Mouse (Mus musculus): ENCODE results near the gene Prmt8. TPM values are rescaled to one million over a fixed set of nuclear protein-coding genes. Genes with fewer than 3 reads are reported as not detected.

The Prmt8 gene
- total RNA-seq, 1 experiment from 2014 or later: not detected

GRCm38 (mm10) chr6:127751499-127751898, 17.8 kb downstream of the Prmt8 start:
- no peak for ATAC-seq (replicated peaks in 1 of 2; ENCODE audit: insufficient read depth in 1 of 2, low FRiP score in 2 of 2, low TSS enrichment in 1 of 2, low read depth in 1 of 2, poor library complexity in 2 of 2, severe bottlenecking in 2 of 2)

- no peak for ATAC-seq (replicated peaks in 1 of 2; ENCODE audit: insufficient read depth in 1 of 2, low FRiP score in 2 of 2, low TSS enrichment in 1 of 2, low read depth in 1 of 2, poor library complexity in 2 of 2, severe bottlenecking in 2 of 2)
These were observed 20.5 kb downstream of the Prmt8 start for GRCm38 (mm10) chr6:127748793-127749192.

DNA sequence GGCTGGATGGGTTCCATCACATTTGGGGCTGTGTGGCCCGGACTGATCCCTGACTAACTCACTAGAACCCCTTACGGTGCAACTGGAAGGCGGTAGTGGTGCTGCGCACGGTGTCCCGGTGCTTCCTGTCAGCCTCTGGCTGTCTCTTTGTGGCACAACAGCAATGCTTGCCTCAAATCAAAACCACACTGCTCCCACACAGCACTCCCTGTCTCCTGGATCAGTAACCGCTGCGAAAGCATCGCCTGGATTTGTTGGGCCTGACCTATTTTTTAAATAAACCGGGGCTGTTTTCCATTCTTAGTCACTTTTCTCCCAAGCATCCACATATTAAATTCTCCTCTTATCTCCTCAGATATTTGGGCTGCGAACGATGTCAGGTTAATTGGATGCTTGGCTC, 27.0 kb downstream of the Prmt8 start:
- ATAC-seq (replicated peaks in 1 of 2; ENCODE audit: insufficient read depth in 1 of 2, low FRiP score in 2 of 2, low TSS enrichment in 1 of 2, low read depth in 1 of 2, poor library complexity in 2 of 2, severe bottlenecking in 2 of 2): no peak

- ATAC-seq (replicated peaks in 1 of 2; ENCODE audit: insufficient read depth in 1 of 2, low FRiP score in 2 of 2, low TSS enrichment in 1 of 2, low read depth in 1 of 2, poor library complexity in 2 of 2, severe bottlenecking in 2 of 2): no peak
These were observed 28.1 kb downstream of the Prmt8 start for GRCm38 (mm10) chr6:127741162-127741561.

GRCm38 (mm10) chr6:127740711-127741110, 28.6 kb downstream of the Prmt8 start:
- no peak for ATAC-seq (replicated peaks in 1 of 2; ENCODE audit: insufficient read depth in 1 of 2, low FRiP score in 2 of 2, low TSS enrichment in 1 of 2, low read depth in 1 of 2, poor library complexity in 2 of 2, severe bottlenecking in 2 of 2)

DNA sequence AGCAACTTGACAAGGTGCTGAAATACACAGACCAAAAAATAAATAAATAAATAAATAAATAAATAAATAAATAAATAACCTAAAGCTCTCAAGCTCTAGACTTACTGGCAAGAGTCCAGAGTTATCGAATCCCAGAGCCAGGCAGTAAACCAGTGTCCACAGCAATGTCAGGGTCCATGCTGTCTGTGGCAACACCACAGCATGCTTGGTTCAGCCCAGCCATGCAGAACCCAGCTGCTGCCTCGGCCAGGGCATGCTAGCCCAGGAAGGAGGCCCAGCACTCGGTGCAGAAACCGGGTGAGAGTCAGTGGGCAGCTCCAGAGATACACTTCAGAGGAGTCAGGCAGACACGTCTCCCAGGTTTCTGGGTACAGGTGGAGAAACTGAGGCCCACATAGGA, 29.4 kb downstream of the Prmt8 start:
- ATAC-seq (replicated peaks in 1 of 2; ENCODE audit: insufficient read depth in 1 of 2, low FRiP score in 2 of 2, low TSS enrichment in 1 of 2, low read depth in 1 of 2, poor library complexity in 2 of 2, severe bottlenecking in 2 of 2): no peak

DNA sequence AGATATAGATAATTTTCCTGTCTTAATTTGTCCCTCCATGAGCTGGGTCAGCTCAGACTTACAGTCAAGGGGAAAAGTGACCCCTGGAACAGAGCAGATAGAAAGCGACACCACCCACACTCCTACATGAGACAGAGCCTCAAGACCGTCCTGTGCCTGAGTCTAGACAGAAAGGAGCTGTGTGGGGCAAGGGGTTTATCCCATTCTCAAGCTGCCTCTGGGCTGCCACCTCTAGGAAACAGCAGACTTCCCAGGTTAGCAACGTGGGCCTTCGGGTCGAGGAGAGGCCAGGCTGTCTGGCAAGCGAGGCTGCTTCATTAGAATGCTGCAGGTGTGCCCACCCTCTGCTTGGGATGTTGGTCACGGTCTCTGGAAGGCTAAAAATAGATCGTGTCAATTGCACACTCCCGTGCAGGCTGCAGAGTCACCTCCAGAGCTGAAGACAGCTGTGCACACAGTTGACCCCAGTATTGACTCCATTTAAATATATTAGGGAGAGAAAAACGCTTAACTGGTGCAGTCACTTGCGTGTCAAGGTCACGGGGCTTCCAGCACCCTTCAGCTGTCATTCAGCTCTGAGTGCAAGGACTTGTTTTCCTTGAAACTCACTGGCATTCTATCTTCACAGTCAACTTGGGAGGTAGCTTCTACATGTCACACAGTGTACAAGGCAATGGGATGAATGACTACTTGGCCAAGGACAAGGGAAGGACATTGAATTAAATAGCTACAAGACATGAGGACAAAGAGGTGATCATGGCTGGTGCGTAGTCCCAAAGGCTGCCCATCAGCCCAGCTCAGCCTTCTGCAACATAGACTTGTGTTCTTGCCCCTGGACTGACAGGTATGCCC, 33.9 kb downstream of the Prmt8 start:
- no peak for ATAC-seq (replicated peaks in 1 of 2; ENCODE audit: insufficient read depth in 1 of 2, low FRiP score in 2 of 2, low TSS enrichment in 1 of 2, low read depth in 1 of 2, poor library complexity in 2 of 2, severe bottlenecking in 2 of 2)

GRCm38 (mm10) chr6:127723126-127723525, 46.1 kb downstream of the Prmt8 start:
- no peak for ATAC-seq (replicated peaks in 1 of 2; ENCODE audit: insufficient read depth in 1 of 2, low FRiP score in 2 of 2, low TSS enrichment in 1 of 2, low read depth in 1 of 2, poor library complexity in 2 of 2, severe bottlenecking in 2 of 2)

GRCm38 (mm10) chr6:127719875-127720274, 49.4 kb downstream of the Prmt8 start:
- ATAC-seq (replicated peaks in 1 of 2; ENCODE audit: insufficient read depth in 1 of 2, low FRiP score in 2 of 2, low TSS enrichment in 1 of 2, low read depth in 1 of 2, poor library complexity in 2 of 2, severe bottlenecking in 2 of 2): no peak

DNA sequence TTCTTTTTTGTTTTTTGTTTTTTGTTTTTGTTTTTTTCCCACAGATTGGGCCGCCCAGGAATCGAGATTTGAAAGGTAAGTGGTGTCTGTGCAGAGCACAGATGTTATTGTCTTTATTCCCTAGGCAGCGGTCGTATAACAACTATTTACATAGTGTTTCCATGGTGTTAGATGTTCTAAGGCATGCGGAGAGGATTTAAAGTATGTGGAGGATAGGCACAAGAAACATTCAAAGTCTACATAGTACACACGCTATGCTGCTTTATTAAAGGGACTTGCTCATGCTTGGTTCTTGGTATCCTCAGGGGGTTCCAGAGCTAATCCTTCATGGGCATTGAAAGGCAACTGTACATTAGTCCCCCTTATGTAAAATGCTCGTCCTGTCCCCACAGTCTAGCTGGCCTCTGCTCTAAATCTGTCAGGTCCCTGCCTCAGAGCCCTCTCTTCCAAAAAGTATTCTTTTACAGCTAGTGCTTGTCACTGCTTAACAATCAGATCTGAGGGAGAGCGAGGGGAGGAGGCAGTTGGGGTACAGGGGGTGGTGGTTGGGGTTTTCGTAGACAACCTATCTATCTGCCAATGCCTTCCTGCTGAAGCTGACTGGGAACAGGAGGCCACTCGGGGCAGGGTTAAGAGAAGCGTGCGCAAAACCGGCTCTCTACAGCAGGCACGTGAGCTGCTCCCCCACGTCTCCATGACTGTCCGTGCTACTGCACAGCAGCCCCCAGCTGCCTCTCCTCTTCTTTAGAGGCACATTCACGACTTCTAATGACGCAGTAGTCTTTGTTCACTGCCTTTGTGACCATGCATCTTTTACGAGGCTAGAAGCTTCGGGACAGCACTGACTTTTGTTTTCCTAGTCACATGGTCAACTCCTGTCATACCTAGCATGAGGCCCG, 51.8 kb downstream of the Prmt8 start:
- no peak for ATAC-seq (replicated peaks in 1 of 2; ENCODE audit: insufficient read depth in 1 of 2, low FRiP score in 2 of 2, low TSS enrichment in 1 of 2, low read depth in 1 of 2, poor library complexity in 2 of 2, severe bottlenecking in 2 of 2)

DNA sequence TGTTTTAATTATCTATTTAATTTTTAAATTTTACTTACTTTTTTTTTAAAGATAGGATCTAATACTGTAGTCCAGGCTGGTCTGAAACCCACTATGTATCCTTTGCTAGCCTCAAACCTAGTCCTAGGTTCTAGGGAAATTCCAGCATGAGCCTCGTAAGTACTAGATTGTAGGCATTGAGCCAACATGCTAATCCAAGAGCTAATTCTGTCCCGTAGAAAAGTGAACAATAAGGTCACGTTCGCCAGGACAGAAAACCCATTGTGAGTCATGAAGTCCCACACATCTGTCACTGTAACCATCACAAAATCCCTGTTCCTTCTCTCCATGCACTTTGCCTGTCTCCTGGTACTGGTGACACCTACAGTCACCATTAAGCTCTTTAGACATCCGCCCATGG, 53.8 kb downstream of the Prmt8 start:
- no peak for ATAC-seq (replicated peaks in 1 of 2; ENCODE audit: insufficient read depth in 1 of 2, low FRiP score in 2 of 2, low TSS enrichment in 1 of 2, low read depth in 1 of 2, poor library complexity in 2 of 2, severe bottlenecking in 2 of 2)

DNA sequence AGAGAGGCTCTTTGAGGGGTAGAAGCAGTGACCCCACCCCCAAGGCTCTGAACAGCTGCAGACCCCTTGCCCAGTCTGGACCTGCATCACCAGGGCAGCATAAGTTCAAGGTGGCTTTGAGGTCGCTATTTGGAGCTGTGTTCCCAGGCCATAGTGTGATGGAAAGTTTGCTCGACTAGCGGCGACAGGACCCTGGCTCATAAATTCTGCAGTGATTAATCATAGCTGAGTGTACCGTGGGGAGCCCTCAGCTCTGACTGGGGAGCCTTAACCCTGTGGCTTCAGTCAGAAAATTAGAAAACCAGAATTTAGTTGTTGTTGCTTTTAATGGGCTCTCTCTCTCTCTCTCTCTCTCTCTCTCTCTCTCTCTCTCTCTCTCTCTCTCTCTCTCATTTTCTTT, 54.4 kb downstream of the Prmt8 start:
- ATAC-seq (replicated peaks in 1 of 2; ENCODE audit: insufficient read depth in 1 of 2, low FRiP score in 2 of 2, low TSS enrichment in 1 of 2, low read depth in 1 of 2, poor library complexity in 2 of 2, severe bottlenecking in 2 of 2): no peak

DNA sequence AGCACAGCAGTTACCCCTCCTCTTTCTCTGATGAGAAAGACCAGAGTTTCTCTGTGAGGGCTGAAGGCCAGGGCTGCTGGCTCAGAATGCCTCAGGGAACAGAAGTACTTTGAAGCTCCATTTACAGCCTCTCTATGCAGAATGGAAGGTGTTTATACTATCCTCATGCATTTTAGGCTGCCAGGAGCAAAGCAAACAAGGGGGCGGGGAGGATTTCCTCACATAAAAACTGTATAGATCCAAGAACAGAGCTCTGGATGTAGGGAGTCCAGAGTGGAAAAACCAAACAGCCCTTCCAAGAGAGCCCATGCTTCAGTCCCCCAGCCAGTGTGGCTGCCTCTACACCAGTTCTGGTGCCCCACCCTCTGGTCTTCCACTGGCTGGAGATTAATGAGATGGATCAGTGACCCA, 61.0 kb downstream of the Prmt8 start:
- ATAC-seq (replicated peaks in 1 of 2; ENCODE audit: insufficient read depth in 1 of 2, low FRiP score in 2 of 2, low TSS enrichment in 1 of 2, low read depth in 1 of 2, poor library complexity in 2 of 2, severe bottlenecking in 2 of 2): no peak

GRCm38 (mm10) chr6:127701036-127701783, 68.1 kb downstream of the Prmt8 start:
- no peak for ATAC-seq (replicated peaks in 1 of 2; ENCODE audit: insufficient read depth in 1 of 2, low FRiP score in 2 of 2, low TSS enrichment in 1 of 2, low read depth in 1 of 2, poor library complexity in 2 of 2, severe bottlenecking in 2 of 2)

DNA sequence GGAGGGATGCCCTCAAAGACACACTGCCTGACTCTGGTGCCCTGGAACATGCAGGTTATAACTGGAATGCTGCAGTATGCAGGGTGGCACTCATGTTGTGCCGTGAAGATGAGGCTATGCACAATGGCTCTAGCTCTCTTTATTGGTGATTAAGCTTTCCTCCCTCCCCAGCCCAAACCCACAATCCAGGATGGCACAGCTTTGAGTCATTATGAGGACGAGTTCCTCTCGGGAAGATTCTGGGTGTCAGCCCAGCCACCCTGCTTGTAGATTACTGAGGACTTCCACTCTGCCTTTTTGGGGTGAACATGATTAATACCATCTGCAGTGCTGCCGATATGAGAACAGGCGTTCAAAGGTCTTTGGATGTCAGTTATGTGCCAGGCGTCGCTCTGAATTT, 75.6 kb downstream of the Prmt8 start:
- ATAC-seq (replicated peaks in 1 of 2; ENCODE audit: insufficient read depth in 1 of 2, low FRiP score in 2 of 2, low TSS enrichment in 1 of 2, low read depth in 1 of 2, poor library complexity in 2 of 2, severe bottlenecking in 2 of 2): no peak

DNA sequence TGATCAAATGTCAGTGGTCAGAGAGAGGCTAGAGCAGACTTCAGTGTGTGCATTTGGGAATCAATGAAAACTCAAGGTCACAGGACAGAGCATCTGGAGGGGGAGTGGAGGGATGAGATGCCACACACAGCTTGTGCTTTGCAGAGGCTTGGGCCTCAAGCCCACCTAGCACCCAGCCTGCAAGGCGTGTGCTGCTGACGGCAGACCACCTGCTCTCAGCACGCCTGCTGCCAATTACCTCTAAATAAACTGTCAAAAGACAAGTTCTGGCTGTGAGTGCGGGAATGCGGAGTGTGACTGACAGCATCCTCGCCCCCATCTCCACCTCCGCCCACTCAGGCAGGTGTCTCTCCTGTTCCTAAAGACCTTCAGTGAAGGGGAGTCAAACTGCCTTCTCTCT, 77.0 kb downstream of the Prmt8 start:
- ATAC-seq (replicated peaks in 1 of 2; ENCODE audit: insufficient read depth in 1 of 2, low FRiP score in 2 of 2, low TSS enrichment in 1 of 2, low read depth in 1 of 2, poor library complexity in 2 of 2, severe bottlenecking in 2 of 2): no peak

DNA sequence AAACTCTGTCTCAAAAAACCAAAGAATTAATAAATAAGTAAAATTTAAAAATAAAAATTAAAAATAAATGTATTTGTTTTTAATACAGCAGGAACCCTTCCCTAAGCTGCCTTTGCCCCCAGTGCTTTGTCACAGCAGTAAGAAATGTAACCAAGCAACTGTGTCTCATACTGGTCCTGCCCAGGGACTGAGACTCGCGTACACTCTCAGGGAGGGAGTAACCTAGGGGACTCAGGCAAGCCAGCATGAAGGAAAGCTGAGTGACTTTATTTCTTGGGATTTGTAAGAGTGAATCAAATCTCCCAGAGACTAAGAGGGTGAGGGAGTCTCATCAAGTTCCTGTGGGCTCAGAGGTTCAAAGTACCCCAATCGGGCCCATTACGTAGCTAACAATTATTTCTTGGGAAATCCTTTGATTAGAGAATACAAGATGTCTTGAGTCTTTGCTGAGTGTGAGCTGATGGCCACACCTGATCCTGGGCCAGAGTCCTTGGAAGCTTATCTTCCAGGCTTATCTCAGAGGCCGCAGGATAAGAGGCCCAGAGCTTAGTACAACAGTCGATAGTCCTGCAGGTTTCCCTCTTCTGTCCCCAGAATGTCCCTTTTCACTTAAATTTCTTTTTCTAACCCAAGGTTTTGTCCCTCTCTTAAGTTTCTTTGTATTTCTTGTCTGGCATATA, 82.0 kb downstream of the Prmt8 start:
- no peak for ATAC-seq (replicated peaks in 1 of 2; ENCODE audit: insufficient read depth in 1 of 2, low FRiP score in 2 of 2, low TSS enrichment in 1 of 2, low read depth in 1 of 2, poor library complexity in 2 of 2, severe bottlenecking in 2 of 2)
